In the genomic region with DNA sequence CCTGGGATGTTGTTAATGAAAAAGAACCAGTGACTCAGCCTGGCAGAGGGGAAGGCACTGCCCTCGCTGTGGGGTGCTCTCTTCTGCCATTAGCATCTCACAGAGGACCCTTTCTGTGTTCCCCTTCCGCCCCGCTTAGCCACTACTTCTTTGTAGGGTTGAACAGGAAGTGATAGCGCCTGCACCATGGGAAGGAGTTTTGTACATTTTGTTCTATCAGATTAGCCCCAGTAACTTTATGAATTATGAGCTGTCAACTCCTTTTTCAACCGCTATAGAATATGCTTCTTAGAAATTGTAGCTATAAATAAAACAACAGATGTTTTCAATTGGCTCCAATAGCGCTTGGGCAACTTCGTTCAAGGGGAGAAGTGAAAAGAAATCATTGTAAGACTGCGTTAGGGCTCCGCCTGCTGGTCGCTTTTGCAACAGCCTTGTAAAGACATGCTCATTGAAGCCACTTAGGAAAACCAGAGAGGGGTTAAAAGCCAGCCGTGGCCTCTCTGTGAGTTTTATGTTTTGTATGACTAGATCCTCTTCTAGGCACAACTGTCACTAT, we compare ENCODE assay signal across 8 mouse cellular contexts. TPM values are rescaled to one million over a fixed set of nuclear protein-coding genes. Genes with fewer than 3 reads are reported as not detected.
DNase-seq lines count a peak whose midpoint lies in the region; ATAC-seq and TF ChIP-seq lines count a peak whose summit lies in the region.

No protein-coding gene starts in this region.

- H3K36me3 ChIP-seq in MEL (ENCODE audit: control insufficient read depth in 1 of 2, insufficient read depth in 2 of 2, low read length in 2 of 2): peaks cover 9 to 15% of the 10 kb centered on the region in 2 experiments; a peak in 3 of 4 replicates
- H3K36me3 ChIP-seq in forebrain, embryonic 14.5 days (ENCODE audit: control insufficient read depth, insufficient read depth, low read length): no peaks in the 10 kb centered on the region
- no peaks in the 10 kb centered on the region for H3K36me3 ChIP-seq in lung, embryonic 14.5 days (ENCODE audit: insufficient read depth)

- peak; percentile 61 for TF ChIP-seq RAD21 in MEL (IDR thresholded peaks at IDR 0.05; ENCODE audit: low read depth, low read length)

- WGBS in forebrain, embryonic 14.5 days: 9% methylated on average over 11 of the region's 11 CpGs
- WGBS in lung, embryonic 14.5 days: 8% methylated on average over 11 of the region's 11 CpGs

- H3K27me3 ChIP-seq in MEL (ENCODE audit: control insufficient read depth in 1 of 2, insufficient read depth in 2 of 2, low read length in 2 of 2): no peaks in the 10 kb centered on the region
- no peaks in the 10 kb centered on the region for H3K27me3 ChIP-seq in forebrain, embryonic 14.5 days (replicated peaks; ENCODE audit: control insufficient read depth, insufficient read depth, low read length)
- H3K27me3 ChIP-seq in lung, embryonic 14.5 days (ENCODE audit: insufficient read depth, low read length): no peaks in the 10 kb centered on the region

- H3K27ac ChIP-seq in MEL (ENCODE audit: control insufficient read depth, low read depth, low read length): peak overlapping the region; percentile 82
- no peak overlapping the region for H3K27ac ChIP-seq in forebrain, embryonic 14.5 days (ENCODE audit: low read depth, low read length)
- H3K27ac ChIP-seq in lung, embryonic 14.5 days (ENCODE audit: low read depth): peak overlapping the region; percentile 34; the same call in 1 of the 2 replicates

- DNase-seq in MEL (ENCODE audit: low read depth, low spot score): peak; percentile 92
- peak; percentile 54 for DNase-seq in cerebellum, adult 11 months
- DNase-seq in forebrain, embryonic 14.5 days (ENCODE audit: low spot score): peak; percentile 89
- DNase-seq in heart, postnatal 14 days: peak; percentile 80 to 89
- peak; percentile 86 for DNase-seq in layer of hippocampus, adult 11-12 months (ENCODE audit: low spot score)
- peak; percentile 96 for DNase-seq in lung, embryonic 14.5 days
- peak; percentile 68 for DNase-seq in ovary, postnatal 10 days (ENCODE audit: low spot score)
- DNase-seq in thymus, postnatal 10 days (ENCODE audit: low spot score in 2 of 2): peak; percentile 80 to 88

- peak; percentile 60 for ATAC-seq in forebrain, embryonic 14.5 days
- peak; percentile 73; the same call in 1 of the 2 replicates for ATAC-seq in lung, embryonic 14.5 days (ENCODE audit: insufficient read depth)

- peak overlapping the region; percentile 50 for H3K9ac ChIP-seq in MEL (ENCODE audit: control insufficient read depth, low read depth, low read length, poor library complexity, severe bottlenecking)
- no peak overlapping the region for H3K9ac ChIP-seq in forebrain, embryonic 14.5 days (ENCODE audit: low read length)
- no peak overlapping the region for H3K9ac ChIP-seq in lung, embryonic 14.5 days

- H3K4me2 ChIP-seq in forebrain, embryonic 14.5 days (ENCODE audit: low read length): peak overlapping the region; percentile 30
- peak overlapping the region; percentile 48 for H3K4me2 ChIP-seq in lung, embryonic 14.5 days

- peaks cover 31% of the 10 kb centered on the region for H3K79me2 ChIP-seq in MEL (ENCODE audit: control insufficient read depth, insufficient read depth, low read length, poor library complexity)

- no peak for TF ChIP-seq POLR2A in MEL (IDR thresholded peaks at IDR 0.05; ENCODE audit: control insufficient read depth in 1 of 2, insufficient read depth in 1 of 2, low read depth in 1 of 2, low read length in 2 of 2, poor library complexity in 1 of 2)

- no peaks in the 10 kb centered on the region for H3K9me3 ChIP-seq in MEL (replicated peaks; ENCODE audit: insufficient read depth, low read length)
- no peaks in the 10 kb centered on the region for H3K9me3 ChIP-seq in forebrain, embryonic 14.5 days (replicated peaks; ENCODE audit: control insufficient read depth, low read length)
- no peaks in the 10 kb centered on the region for H3K9me3 ChIP-seq in lung, embryonic 14.5 days (ENCODE audit: low read depth, low read length)

- H3K4me3 ChIP-seq in MEL (ENCODE audit: control insufficient read depth in 1 of 2, insufficient read depth in 1 of 2, low read depth in 2 of 2, low read length in 2 of 2): peak overlapping the region; percentile 27 to 56
- H3K4me3 ChIP-seq in forebrain, embryonic 14.5 days (ENCODE audit: low read depth, low read length): no peak overlapping the region
- no peak overlapping the region for H3K4me3 ChIP-seq in lung, embryonic 14.5 days (ENCODE audit: low read depth, low read length)

- TF ChIP-seq EP300 in MEL (IDR thresholded peaks at IDR 0.05; ENCODE audit: low read depth in 1 of 2, low read length in 2 of 2): peak; percentile 69 to 85; a peak in 3 of 4 replicates

- TF ChIP-seq CTCF in MEL (IDR thresholded peaks at IDR 0.05 in 2 of 3, conservative IDR thresholded peaks at IDR 0.05 in 1 of 3; ENCODE audit: control insufficient read depth in 1 of 3, insufficient read depth in 1 of 3, low read depth in 2 of 3, low read length in 3 of 3, poor library complexity in 1 of 3, severe bottlenecking in 1 of 3): peak; percentile 76 to 87 (median 86)
- TF ChIP-seq CTCF in lung, embryonic 14.5 days (IDR thresholded peaks at IDR 0.05; ENCODE audit: low read depth): peak; percentile 84

- H3K4me1 ChIP-seq in MEL (ENCODE audit: control insufficient read depth in 1 of 2, insufficient read depth in 2 of 2, low read length in 2 of 2): peaks cover 7 to 12% of the 10 kb centered on the region in 2 experiments
- peaks cover 5% of the 10 kb centered on the region; the same call in 1 of the 2 replicates for H3K4me1 ChIP-seq in forebrain, embryonic 14.5 days (ENCODE audit: control insufficient read depth, insufficient read depth, low read length)
- H3K4me1 ChIP-seq in lung, embryonic 14.5 days (ENCODE audit: insufficient read depth): peaks cover 10% of the 10 kb centered on the region

- intact Hi-C loops in heart, postnatal 14 days (cut with DNase I): no loop called here

TF ChIP-seq in MEL, 35 proteins besides CTCF, POLR2A, EP300 and RAD21 (continues in another document):
- TF ChIP-seq E2F4 (IDR thresholded peaks at IDR 0.05; ENCODE audit: borderline replicate concordance, low read depth, low read length): no peak
- TF ChIP-seq MYB (IDR thresholded peaks at IDR 0.05; ENCODE audit: low read depth, low read length): peak; percentile 54; the same call in 1 of the 2 replicates
- peak; percentile 52 for TF ChIP-seq ZC3H11A (IDR thresholded peaks at IDR 0.05; ENCODE audit: low read depth, low read length)
- 0 out of 2 replicates have a peak, but pooled peaks have one; percentile 40 for TF ChIP-seq BHLHE40 (IDR thresholded peaks at IDR 0.05; ENCODE audit: borderline replicate concordance, low read depth, low read length)
- no peak for TF ChIP-seq MYC (IDR thresholded peaks at IDR 0.05; ENCODE audit: low read depth, low read length)
- no peak for TF ChIP-seq USF2 (IDR thresholded peaks at IDR 0.05; ENCODE audit: borderline replicate concordance in 1 of 2, insufficient read depth in 1 of 2, low read depth in 1 of 2, low read length in 2 of 2)
- no peak for TF ChIP-seq GABPA (IDR thresholded peaks at IDR 0.05; ENCODE audit: low read depth, low read length)
- peak; percentile 78 for TF ChIP-seq GATA1 (IDR thresholded peaks at IDR 0.05; ENCODE audit: low read depth, low read length)
- TF ChIP-seq NELFE (IDR thresholded peaks at IDR 0.05; ENCODE audit: low read depth, low read length): no peak
- TF ChIP-seq TAL1 (IDR thresholded peaks at IDR 0.05; ENCODE audit: low read length): no peak
- peak; percentile 5; the same call in 1 of the 2 replicates for TF ChIP-seq CHD1 (IDR thresholded peaks at IDR 0.05; ENCODE audit: low read depth, low read length)
- no peak for TF ChIP-seq KAT2A (conservative IDR thresholded peaks at IDR 0.05; ENCODE audit: low read depth, low read length)
- TF ChIP-seq ZKSCAN1 (IDR thresholded peaks at IDR 0.05; ENCODE audit: low read depth, low read length): no peak
- TF ChIP-seq POLR2AphosphoS5 (IDR thresholded peaks at IDR 0.05; ENCODE audit: borderline replicate concordance, low read depth, low read length): no peak
- TF ChIP-seq ELF1 (IDR thresholded peaks at IDR 0.05; ENCODE audit: low read depth, low read length): peak; percentile 63; the same call in 1 of the 2 replicates
- no peak for TF ChIP-seq MAX (IDR thresholded peaks at IDR 0.05; ENCODE audit: low read length)
- no peak; the same call in 1 of the 2 replicates for TF ChIP-seq MAFK (IDR thresholded peaks at IDR 0.05; ENCODE audit: borderline replicate concordance, low read depth, low read length)
- peak; percentile 93 for TF ChIP-seq MEF2A (IDR thresholded peaks at IDR 0.05; ENCODE audit: extremely low read depth, insufficient replicate concordance, low read depth, low read length, poor library complexity, severe bottlenecking)
- peak; percentile 70 for TF ChIP-seq SMC3 (IDR thresholded peaks at IDR 0.05; ENCODE audit: low read depth, low read length)
- no peak for TF ChIP-seq ZNF384 (IDR thresholded peaks at IDR 0.05; ENCODE audit: low read depth, low read length)
- TF ChIP-seq CHD2 (IDR thresholded peaks at IDR 0.05; ENCODE audit: low read length): no peak
- no peak for TF ChIP-seq UBTF (IDR thresholded peaks at IDR 0.05; ENCODE audit: borderline replicate concordance, insufficient read depth, low read depth, low read length)
- TF ChIP-seq SIN3A (IDR thresholded peaks at IDR 0.05; ENCODE audit: low read length): peak; percentile 92
- TF ChIP-seq USF1 (IDR thresholded peaks at IDR 0.05; ENCODE audit: low read depth, low read length): no peak
- no peak for TF ChIP-seq ZMIZ1 (IDR thresholded peaks at IDR 0.05; ENCODE audit: low read depth, low read length)
- TF ChIP-seq TBP (IDR thresholded peaks at IDR 0.05; ENCODE audit: low read depth, low read length): 0 out of 2 replicates have a peak, but pooled peaks have one; percentile 41
- no peak for TF ChIP-seq POLR2AphosphoS2 (IDR thresholded peaks at IDR 0.05; ENCODE audit: low read length)
- TF ChIP-seq MAZ (IDR thresholded peaks at IDR 0.05; ENCODE audit: low read depth, low read length): no peak
- TF ChIP-seq MXI1 (IDR thresholded peaks at IDR 0.05; ENCODE audit: low read depth, low read length): peak; percentile 65
- TF ChIP-seq JUND (IDR thresholded peaks at IDR 0.05; ENCODE audit: low read depth, low read length): no peak
- TF ChIP-seq TCF12 (IDR thresholded peaks at IDR 0.05; ENCODE audit: low read depth, low read length): peak; percentile 65

RNA-seq across cellular contexts. Expression of a gene that starts 48.6 kb away (rescaled TPM):
- total RNA-seq in MEL (2012; rRNA removed): 41.4 TPM in 2 replicates
- polyA plus RNA-seq in MEL (2012; ENCODE audit: insufficient read depth in 1 of 2, insufficient read length in 2 of 2, low read depth in 1 of 2, low replicate concordance in 2 of 2, missing spikeins in 1 of 2): 100 to 1,000 TPM in 1 of 2 experiments, 10 to 100 TPM in 1; 23.8 to 116 TPM
- 26.8 and 41.6 TPM in 2 replicates for polyA plus RNA-seq in forebrain, embryonic 14.5 days (2014; fragmentation: Nextera tagmentation; extraction: Ambion mirVana)
- 100 to 1,000 TPM in 1 of 2 experiments, 10 to 100 TPM in 1; 99.1 to 106 TPM for total RNA-seq in heart, postnatal 14 days (2021)
- 33.4 and 36.5 TPM in 2 replicates for polyA plus RNA-seq in lung, embryonic 14.5 days (2014; fragmentation: Nextera tagmentation; extraction: Ambion mirVana)

Comparison
In these comparisons a context has a peak if more than half of its experiments do, and no peak if none do; other contexts are left out.
1. H3K4me3 ChIP-seq: peak in MEL (2 of 2); none in forebrain, embryonic 14.5 days (single experiment) and lung, embryonic 14.5 days (single experiment).
2. Peak in every context shown above with its lines, with median percentiles within 50 percentile points of each other: DNase-seq.